Mouse (Mus musculus): Measurements from ENCODE around the gene Slc35c1. TPM values are rescaled to one million over a fixed set of nuclear protein-coding genes. Genes with fewer than 3 reads are reported as not detected.

The Slc35c1 gene
- total RNA-seq, 2 experiments from 2014 or later = 13.3 to 14.5 TPM

- no peak for DNase-seq
These were observed 14.6 kb upstream of the Slc35c1 start for GRCm38 (mm10) chr2:92474920-92475319.

- DNase-seq = no peak
These were observed 11.7 kb upstream of the Slc35c1 start for GRCm38 (mm10) chr2:92471886-92472670.

- DNase-seq = no peak
These were observed 4.4 kb upstream of the Slc35c1 start for GRCm38 (mm10) chr2:92464690-92465089.

- no peak for DNase-seq
These were observed 877 bp upstream of the Slc35c1 start for GRCm38 (mm10) chr2:92461215-92461614.

GRCm38 (mm10) chr2:92459141-92459920, 1.0 kb downstream of the Slc35c1 start:
- DNase-seq = peak; percentile 82

- no peak for DNase-seq
These were observed 1.9 kb downstream of the Slc35c1 start for GRCm38 (mm10) chr2:92458481-92458880.

GRCm38 (mm10) chr2:92456970-92457530, 3.3 kb downstream of the Slc35c1 start:
- no peak for DNase-seq

- no peak for DNase-seq
These were observed 4.6 kb downstream of the Slc35c1 start for GRCm38 (mm10) chr2:92455704-92456103.

- no peak for DNase-seq
These were observed 6.2 kb downstream of the Slc35c1 start for GRCm38 (mm10) chr2:92454166-92454565.

- no peak for DNase-seq
These were observed 9.2 kb downstream of the Slc35c1 start for GRCm38 (mm10) chr2:92451126-92451525.

GRCm38 (mm10) chr2:92447121-92447740, 13.1 kb downstream of the Slc35c1 start:
- no peak for DNase-seq

- DNase-seq = no peak
These were observed 13.7 kb downstream of the Slc35c1 start for GRCm38 (mm10) chr2:92446656-92447055.

- DNase-seq = no peak
These were observed 14.4 kb downstream of the Slc35c1 start for GRCm38 (mm10) chr2:92445890-92446289.

GRCm38 (mm10) chr2:92444376-92444775, 16.0 kb downstream of the Slc35c1 start:
- DNase-seq = no peak

GRCm38 (mm10) chr2:92443313-92443712, 17.0 kb downstream of the Slc35c1 start:
- no peak for DNase-seq

GRCm38 (mm10) chr2:92442419-92443001, 17.8 kb downstream of the Slc35c1 start:
- no peak for DNase-seq

- no peak for DNase-seq
These were observed 19.9 kb downstream of the Slc35c1 start for GRCm38 (mm10) chr2:92440432-92440831.

- DNase-seq = no peak
These were observed 21.8 kb downstream of the Slc35c1 start for GRCm38 (mm10) chr2:92438567-92438966.

GRCm38 (mm10) chr2:92437875-92438274, 22.5 kb downstream of the Slc35c1 start:
- peak; percentile 77 to 81 for DNase-seq

GRCm38 (mm10) chr2:92437366-92437765, 23.0 kb downstream of the Slc35c1 start:
- no peak for DNase-seq

- no peak for DNase-seq
These were observed 25.3 kb downstream of the Slc35c1 start for GRCm38 (mm10) chr2:92435023-92435422.

GRCm38 (mm10) chr2:92434375-92434745, 26.0 kb downstream of the Slc35c1 start:
- DNase-seq = no peak
